Mouse (Mus musculus): ENCODE measurements around the gene Insc.

DNA sequence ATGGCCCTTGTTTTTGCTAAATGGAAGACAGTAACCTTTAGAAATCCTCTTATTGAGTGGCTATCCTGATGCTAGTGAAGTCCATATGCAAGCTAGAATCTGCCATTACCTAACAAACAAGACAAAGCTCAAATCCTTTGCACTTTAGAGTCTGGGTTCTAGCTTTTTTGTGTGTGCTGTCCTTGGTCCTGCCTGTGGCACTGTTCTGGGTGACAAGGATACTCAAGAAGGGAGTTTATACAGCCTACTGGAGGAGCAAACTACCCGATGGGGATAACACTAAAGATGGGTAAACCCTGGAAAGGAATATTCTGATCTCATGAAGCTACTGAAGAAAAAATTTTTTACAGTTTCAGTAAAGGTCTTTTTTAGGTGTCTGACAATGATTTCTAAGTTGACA lies 36.1 kb upstream of the Insc start:
- TF ChIP-seq CTCF (IDR thresholded peaks at IDR 0.05; ENCODE audit: borderline replicate concordance, extremely low read depth, insufficient read depth, insufficient read length) (no peak), POLR2A (IDR thresholded peaks at IDR 0.05; ENCODE audit: borderline replicate concordance, extremely low read depth, insufficient read depth, insufficient read length, poor library complexity, severe bottlenecking) (no peak)

All from brain, embryonic 14.5 days (tissue).